Mouse (Mus musculus) cortical plate, adult 2 months (tissue): ENCODE results near the gene Pax5.

Experiments used
- CTCF ChIP-seq: fragments of 200-500 bp; IDR thresholded peaks from 2 replicates; pipeline ENCODE4 v1.5.1; 2011; ENCODE audit warnings: mild to moderate bottlenecking, control low read depth, low read length; ENCODE audit not compliant: insufficient read depth; ENCODE audit errors: extremely low read depth
- POLR2A ChIP-seq: fragments of 200-500 bp; IDR thresholded peaks from 2 replicates; pipeline ENCODE4 v1.6.1; 2011; ENCODE audit warnings: mild to moderate bottlenecking, low read length, control low read depth; ENCODE audit not compliant: insufficient read depth; ENCODE audit errors: extremely low read depth

DNA sequence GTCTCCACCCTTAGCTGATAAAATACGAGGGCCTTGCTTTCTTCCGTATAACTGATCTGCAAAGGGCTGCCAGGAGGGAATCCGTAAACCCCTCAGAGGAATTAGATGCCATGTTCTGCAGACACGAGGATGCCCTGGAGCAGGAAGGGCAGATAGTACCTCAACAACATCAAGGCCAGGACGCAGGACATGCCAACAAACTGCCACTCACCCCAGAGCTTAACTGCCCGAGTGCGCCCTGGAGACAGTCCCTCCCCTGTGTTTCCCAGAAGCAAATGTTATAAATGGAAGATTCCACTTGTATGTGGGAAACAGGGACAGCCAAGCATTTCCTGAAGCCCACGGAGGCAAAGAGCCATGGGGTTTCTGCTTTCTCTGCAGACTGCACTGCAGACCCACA is 143.9 kb downstream of the Pax5 start:
- no peak for TF ChIP-seq POLR2A
- TF ChIP-seq CTCF, result no peak
